Mouse (Mus musculus) heart, embryonic 11.5 days (tissue): Measurements from ENCODE around the gene Cyp2c54. TPM values are rescaled to one million over a fixed set of nuclear protein-coding genes. Genes with fewer than 3 reads are reported as not detected.
"Not testable (repeated sequence)": the region's sequence is repeated elsewhere in the genome, so short reads cannot be mapped to it uniquely, and the experiment has no call there.

Experiments
- ATAC-seq: fragments of 200-750 bp; cut with Nextera tagmentation; replicated peaks from 2 replicates; pipeline ENCODE4 v1.8.0; 2017; ENCODE audit warnings: moderate library complexity; ENCODE audit not compliant: insufficient number of reproducible peaks, low FRiP score, low TSS enrichment
- H3K27ac ChIP-seq: fragments of 300-500 bp; sonication (generic); 2 replicates; pipeline ENCODE4 v1.5.1; 2014; ENCODE audit warnings: mild to moderate bottlenecking, low read depth, low read length
- H3K27me3 ChIP-seq: fragments of 300-500 bp; sonication (generic); 2 replicates; pipeline ENCODE4 v1.6.1; 2014; ENCODE audit warnings: mild to moderate bottlenecking, low read length, mixed read lengths; ENCODE audit not compliant: control insufficient read depth, insufficient read depth
- H3K36me3 ChIP-seq: fragments of 300-500 bp; sonication (generic); 2 replicates; pipeline ENCODE4 v1.6.1; 2014; ENCODE audit warnings: mild to moderate bottlenecking, low read length, moderate library complexity, mixed read lengths; ENCODE audit not compliant: control insufficient read depth, insufficient read depth
- H3K4me1 ChIP-seq: fragments of 300-500 bp; sonication (generic); 2 replicates; pipeline ENCODE4 v1.6.1; 2014; ENCODE audit warnings: low read length; ENCODE audit not compliant: control insufficient read depth, insufficient read depth
- H3K4me2 ChIP-seq: fragments of 300-500 bp; sonication (generic); 2 replicates; pipeline ENCODE4 v1.6.1; 2014; ENCODE audit warnings: mild to moderate bottlenecking, moderate library complexity
- H3K4me3 ChIP-seq: fragments of 300-500 bp; sonication (generic); 2 replicates; pipeline ENCODE4 v1.5.1; 2014; ENCODE audit warnings: low read depth, low read length
- H3K9ac ChIP-seq: fragments of 300-500 bp; sonication (generic); 2 replicates; pipeline ENCODE4 v1.6.1; 2014; ENCODE audit warnings: mild to moderate bottlenecking, low read depth, low read length, moderate library complexity
- H3K9me3 ChIP-seq: fragments of 300-500 bp; sonication (generic); replicated peaks from 2 replicates; pipeline ENCODE4 v1.6.1; 2016; ENCODE audit warnings: low read length; ENCODE audit not compliant: control insufficient read depth
- WGBS: fragments of 180-500 bp; shearing (Covaris S2); extraction: QIAGEN DNeasy Blood & Tissue Kit; methylation state at CpG from one replicate; pipeline ENCODE4 v1.1.7; 2014; ENCODE audit not compliant: insufficient replicate concordance; 5-methylcytosine and 5-hydroxymethylcytosine counted together
- polyA plus RNA-seq: library from polyadenylated mRNA; unstranded; fragments of >200 nt; fragmentation: Nextera tagmentation; extraction: Ambion mirVana; gene quantifications from 2 replicates; pipeline ENCODE4 v1.2.1, GENCODE M21; 2014

Gene Cyp2c54
- polyA plus RNA-seq = not detected in 2 replicates

GRCm38 (mm10) chr19:40073701-40074100 is at the start of gene Cyp2c54:
Gene Cyp2c54 (minus strand): TSS chr19:40073827.
- ATAC-seq = no peak
- no peaks in the 10 kb centered on the region for H3K9me3 ChIP-seq
- no peaks in the 10 kb centered on the region for H3K27me3 ChIP-seq
- H3K27ac ChIP-seq = no peak within 1 kb of the TSS
- H3K36me3 ChIP-seq = no peaks in the 10 kb centered on the region
- no peak within 1 kb of the TSS for H3K4me2 ChIP-seq
- no peaks in the 10 kb centered on the region for H3K4me1 ChIP-seq
- H3K4me3 ChIP-seq = no peak within 1 kb of the TSS
- H3K9ac ChIP-seq = no peak within 1 kb of the TSS

- not testable (repeated sequence) for H3K9me3 ChIP-seq, H3K4me3 ChIP-seq, H3K27ac ChIP-seq, ATAC-seq, H3K9ac ChIP-seq, H3K4me2 ChIP-seq, H3K36me3 ChIP-seq, H3K27me3 ChIP-seq, H3K4me1 ChIP-seq
- WGBS = 72% methylated on average over 13 of the region's 13 CpGs
Observed at GRCm38 (mm10) chr19:40119624-40120023, 46.0 kb upstream of the Cyp2c54 start.

GRCm38 (mm10) chr19:40091111-40091510 is 17.5 kb upstream of the Cyp2c54 start:
- no peak overlapping the region for H3K4me3 ChIP-seq
- no peak overlapping the region for H3K27ac ChIP-seq
- no peaks in the 10 kb centered on the region for H3K36me3 ChIP-seq
- H3K27me3 ChIP-seq = no peaks in the 10 kb centered on the region
- no peak for ATAC-seq
- no peaks in the 10 kb centered on the region for H3K4me1 ChIP-seq
- WGBS = 77% methylated on average over 3 of the region's 3 CpGs
- H3K9ac ChIP-seq = no peak overlapping the region
- no peak overlapping the region for H3K4me2 ChIP-seq
- H3K9me3 ChIP-seq = no peaks in the 10 kb centered on the region

- not testable (repeated sequence) for H3K4me3 ChIP-seq, H3K4me1 ChIP-seq, H3K36me3 ChIP-seq, H3K9ac ChIP-seq, ATAC-seq, H3K9me3 ChIP-seq, H3K27me3 ChIP-seq, H3K4me2 ChIP-seq, H3K27ac ChIP-seq
- 96% methylated on average over 1 of the region's 1 CpGs for WGBS
Observed at GRCm38 (mm10) chr19:40089421-40089820, 15.8 kb upstream of the Cyp2c54 start, which contains the start of gene Cyp2c50. Gene Cyp2c50 (plus strand): TSS chr19:40089688.

GRCm38 (mm10) chr19:40088381-40088780 is 14.8 kb upstream of the Cyp2c54 start:
- Histone ChIP-seq H3K27me3 (no peaks in the 10 kb centered on the region), H3K9ac (no peak overlapping the region), H3K9me3 (no peaks in the 10 kb centered on the region), H3K4me3 (no peak overlapping the region), H3K4me1 (no peaks in the 10 kb centered on the region), H3K4me2 (no peak overlapping the region), H3K36me3 (no peaks in the 10 kb centered on the region), H3K27ac (no peak overlapping the region)
- WGBS = 78% methylated on average over 1 of the region's 1 CpGs
- no peak for ATAC-seq

GRCm38 (mm10) chr19:39992140-39992539 is 81.5 kb downstream of the Cyp2c54 start, which contains the start of gene Cyp2c37:
Gene Cyp2c37 (plus strand): TSS chr19:39992424.
- 98% methylated on average over 1 of the region's 1 CpGs for WGBS
- H3K4me1 ChIP-seq, H3K4me2 ChIP-seq: not testable (repeated sequence)

GRCm38 (mm10) chr19:39989471-39989870 is 84.2 kb downstream of the Cyp2c54 start:
- Histone ChIP-seq H3K4me1 (no peaks in the 10 kb centered on the region), H3K4me3 (no peak overlapping the region), H3K27ac (no peak overlapping the region), H3K36me3 (no peaks in the 10 kb centered on the region), H3K27me3 (no peaks in the 10 kb centered on the region), H3K9me3 (no peaks in the 10 kb centered on the region), H3K4me2 (no peak overlapping the region), H3K9ac (no peak overlapping the region)
- WGBS = 60% methylated on average over 2 of the region's 2 CpGs
- no peak for ATAC-seq

More at GRCm38 (mm10) chr19:39992140-39992539, 81.5 kb downstream of the Cyp2c54 start, which contains the start of gene Cyp2c37:
- not testable (repeated sequence) for H3K9ac ChIP-seq, H3K36me3 ChIP-seq, H3K4me3 ChIP-seq, H3K27me3 ChIP-seq, H3K9me3 ChIP-seq, H3K27ac ChIP-seq, ATAC-seq

Other genes with a start within 250 kb of the Cyp2c54 start
- gene Cyp2c69, start 187.0 kb downstream of the Cyp2c54 start, polyA plus RNA-seq = not detected in 2 replicates
- not detected in 2 replicates for gene Cyp2c37, start 81.4 kb downstream of the Cyp2c54 start, polyA plus RNA-seq
- gene Cyp2c50, start 15.9 kb upstream of the Cyp2c54 start, polyA plus RNA-seq = not detected in 2 replicates
- gene Cyp2c70, start 113.5 kb upstream of the Cyp2c54 start, polyA plus RNA-seq = not detected in 2 replicates
- 318 and 322 TPM in 2 replicates for gene Pdlim1, start 198.0 kb upstream of the Cyp2c54 start, polyA plus RNA-seq